Mouse (Mus musculus) thymus, adult 2 months (tissue): ENCODE data around the gene Slc8a3.

Source experiments
- CTCF ChIP-seq: fragments of 200-500 bp; IDR thresholded peaks from 2 replicates; pipeline ENCODE4 v1.5.1; 2012; ENCODE audit warnings: mild to moderate bottlenecking, control low read depth, low read length, moderate library complexity, borderline replicate concordance; ENCODE audit not compliant: control insufficient read depth, poor library complexity, insufficient read depth; ENCODE audit errors: extremely low read depth
- POLR2A ChIP-seq: fragments of 200-500 bp; IDR thresholded peaks from 2 replicates; pipeline ENCODE4 v1.6.1; 2012; ENCODE audit warnings: mild to moderate bottlenecking, low read length, control low read depth, moderate library complexity; ENCODE audit not compliant: control insufficient read depth, poor library complexity, insufficient read depth; ENCODE audit errors: extremely low read depth

GRCm38 (mm10) chr12:81160831-81161230 lies 172.1 kb downstream of the Slc8a3 start:
- TF ChIP-seq CTCF: no peak
- no peak for TF ChIP-seq POLR2A
